In the genomic region with DNA sequence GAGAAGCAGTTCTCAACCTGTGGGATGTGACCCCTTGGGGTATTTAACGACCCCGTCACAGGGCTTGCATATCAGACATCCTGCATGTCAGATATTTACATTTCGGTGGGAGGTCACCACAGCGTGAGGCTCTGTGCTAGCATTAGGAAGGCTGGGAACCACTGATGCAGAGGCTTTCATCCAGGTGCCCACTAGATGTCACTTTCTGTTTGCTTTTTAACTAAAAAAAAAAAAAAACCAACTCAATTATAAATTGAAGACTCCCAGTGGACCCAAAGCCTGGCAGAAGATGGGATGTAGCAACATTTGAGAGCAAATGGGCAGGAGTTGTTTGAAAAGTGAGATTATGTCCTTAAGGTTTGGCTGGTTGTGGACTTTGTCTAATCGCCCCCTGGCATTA, we compare ENCODE assay signal across 9 mouse cellular contexts. TPM values are rescaled to one million over a fixed set of nuclear protein-coding genes. Genes with fewer than 3 reads are reported as not detected.
DNase-seq lines count a peak whose midpoint lies in the region; ATAC-seq lines count a peak whose summit lies in the region.
"Had no signal": no experiment of that assay in that cellular context is flagged by ENCODE, and none has a peak within 500 bp of the region (broad histone marks: within the 10 kb centered on the region; RNA-seq: fewer than 3 reads in every experiment).

No protein-coding gene starts in this region.

- no peak overlapping the region for H3K27ac ChIP-seq in forebrain, embryonic 15.5 days (replicated peaks)
- H3K27ac ChIP-seq in forebrain, embryonic 11.5 days (ENCODE audit: low read depth, low read length): no peak overlapping the region
- H3K27ac ChIP-seq in midbrain, embryonic 16.5 days (ENCODE audit: low read length): no peak overlapping the region
- H3K27ac ChIP-seq: limb, embryonic 12.5 days had no signal

- H3K4me2 ChIP-seq in forebrain, embryonic 15.5 days (replicated peaks): no peak overlapping the region
- no peak overlapping the region for H3K4me2 ChIP-seq in forebrain, embryonic 11.5 days (ENCODE audit: low read depth, low read length, severe bottlenecking)
- no peak overlapping the region for H3K4me2 ChIP-seq in midbrain, embryonic 16.5 days (ENCODE audit: low read length)
- H3K4me2 ChIP-seq: limb, embryonic 12.5 days had no signal

- no peaks in the 10 kb centered on the region for H3K27me3 ChIP-seq in forebrain, embryonic 15.5 days
- no peaks in the 10 kb centered on the region for H3K27me3 ChIP-seq in forebrain, embryonic 11.5 days (ENCODE audit: control insufficient read depth, insufficient read depth, low read length)
- H3K27me3 ChIP-seq in midbrain, embryonic 16.5 days (ENCODE audit: control insufficient read depth, insufficient read depth, low read depth, low read length): no peaks in the 10 kb centered on the region
- H3K27me3 ChIP-seq: limb, embryonic 12.5 days had no signal

- H3K4me3 ChIP-seq in forebrain, embryonic 15.5 days: no peak overlapping the region
- H3K4me3 ChIP-seq in forebrain, embryonic 11.5 days (ENCODE audit: low read depth, low read length): no peak overlapping the region
- no peak overlapping the region for H3K4me3 ChIP-seq in midbrain, embryonic 16.5 days (ENCODE audit: low read depth, low read length)
- H3K4me3 ChIP-seq: limb, embryonic 12.5 days had no signal

- H3K4me1 ChIP-seq in forebrain, embryonic 15.5 days: no peaks in the 10 kb centered on the region; the same call in 1 of the 2 replicates
- H3K4me1 ChIP-seq in forebrain, embryonic 11.5 days (replicated peaks; ENCODE audit: control insufficient read depth, insufficient read depth, low read length): no peaks in the 10 kb centered on the region
- peaks cover 2% of the 10 kb centered on the region; the same call in 1 of the 2 replicates for H3K4me1 ChIP-seq in midbrain, embryonic 16.5 days (ENCODE audit: control insufficient read depth, insufficient read depth, low read length)
- H3K4me1 ChIP-seq: limb, embryonic 12.5 days had no signal

- H3K36me3 ChIP-seq in forebrain, embryonic 15.5 days: peaks cover 3% of the 10 kb centered on the region; the same call in 1 of the 2 replicates
- peaks cover under 1% of the 10 kb centered on the region; the same call in 1 of the 2 replicates for H3K36me3 ChIP-seq in forebrain, embryonic 11.5 days (ENCODE audit: control insufficient read depth, insufficient read depth, low read length)
- no peaks in the 10 kb centered on the region for H3K36me3 ChIP-seq in midbrain, embryonic 16.5 days (ENCODE audit: control insufficient read depth, insufficient read depth, low read length)

- ATAC-seq in forebrain, embryonic 15.5 days (replicated peaks): peak; percentile 60; the same call in 1 of the 2 replicates
- ATAC-seq in forebrain, embryonic 11.5 days (replicated peaks; ENCODE audit: low FRiP score): no peak
- peak; percentile 75 for ATAC-seq in midbrain, embryonic 16.5 days
- ATAC-seq in inflammation-experienced regulatory T-cells, adult 6 months: no peak

- no peak overlapping the region for H3K9ac ChIP-seq in forebrain, embryonic 15.5 days (replicated peaks)
- H3K9ac ChIP-seq in forebrain, embryonic 11.5 days (ENCODE audit: low read length): no peak overlapping the region
- H3K9ac ChIP-seq in midbrain, embryonic 16.5 days (ENCODE audit: low read depth, low read length): no peak overlapping the region
- H3K9ac ChIP-seq: limb, embryonic 12.5 days had no signal

- WGBS in forebrain, embryonic 15.5 days: 34% methylated on average over 5 of the region's 5 CpGs
- WGBS in forebrain, embryonic 11.5 days: 18% methylated on average over 5 of the region's 5 CpGs
- WGBS in midbrain, embryonic 16.5 days: 18% methylated on average over 5 of the region's 5 CpGs

- no peaks in the 10 kb centered on the region for H3K9me3 ChIP-seq in forebrain, embryonic 15.5 days
- no peaks in the 10 kb centered on the region for H3K9me3 ChIP-seq in forebrain, embryonic 11.5 days (ENCODE audit: control insufficient read depth, low read length)
- H3K9me3 ChIP-seq in midbrain, embryonic 16.5 days (replicated peaks; ENCODE audit: control insufficient read depth, low read length, poor library complexity, severe bottlenecking): no peaks in the 10 kb centered on the region
- H3K9me3 ChIP-seq: limb, embryonic 12.5 days had no signal

- DNase-seq in forebrain, embryonic 11.5 days (ENCODE audit: low spot score): no peak
- DNase-seq in right cerebral cortex, postnatal 4 days: peak; percentile 8
- DNase-seq in right cerebral cortex, adult 2 months (ENCODE audit: low spot score in 2 of 2): no peak
- DNase-seq in heart, postnatal 4 days: peak; percentile 25
- DNase-seq in adrenal gland, adult 2 months: no peak

RNA-seq across cellular contexts. Expression of a gene that starts 16.1 kb away (rescaled TPM):
- 105 and 118 TPM in 2 replicates for polyA plus RNA-seq in forebrain, embryonic 15.5 days (2015; fragmentation: Nextera tagmentation; extraction: Ambion mirVana)
- polyA plus RNA-seq in forebrain, embryonic 11.5 days (2014; fragmentation: Nextera tagmentation; extraction: Ambion mirVana): 270 and 288 TPM in 2 replicates
- 10 to 100 TPM; 77.9 to 83.7 TPM for total RNA-seq in heart, postnatal 4 days (2021)
- 73.7 and 75.5 TPM in 2 replicates for polyA plus RNA-seq in midbrain, embryonic 16.5 days (2015; fragmentation: Nextera tagmentation; extraction: Ambion mirVana)
- polyA plus RNA-seq in inflammation-experienced regulatory T-cells, adult 6 months (2017; shearing (Covaris generic)): 100 to 1,000 TPM in 1 of 3 experiments, 10 to 100 TPM in 2; 40.9 to 169 (median 51.5) TPM
- 10 to 100 TPM; 15.7 to 23.6 TPM for total RNA-seq in adrenal gland, adult 2 months (2021)
- 50.0 and 66.9 TPM in 2 replicates for polyA plus RNA-seq in adrenal gland, adult 2 months (2012; rRNA removed)

Comparison
In these comparisons a context has a peak if more than half of its experiments do, and no peak if none do; other contexts are left out.
1. ATAC-seq: peak in forebrain, embryonic 15.5 days (single experiment) and midbrain, embryonic 16.5 days (single experiment); none in forebrain, embryonic 11.5 days (single experiment) and inflammation-experienced regulatory T-cells, adult 6 months (single experiment).
2. DNase-seq: peak in right cerebral cortex, postnatal 4 days (single experiment) and heart, postnatal 4 days (single experiment); none in forebrain, embryonic 11.5 days (single experiment), right cerebral cortex, adult 2 months (0 of 2) and adrenal gland, adult 2 months (single experiment).